Mouse (Mus musculus): Measurements from ENCODE around the gene Mrgprb1.

DNA sequence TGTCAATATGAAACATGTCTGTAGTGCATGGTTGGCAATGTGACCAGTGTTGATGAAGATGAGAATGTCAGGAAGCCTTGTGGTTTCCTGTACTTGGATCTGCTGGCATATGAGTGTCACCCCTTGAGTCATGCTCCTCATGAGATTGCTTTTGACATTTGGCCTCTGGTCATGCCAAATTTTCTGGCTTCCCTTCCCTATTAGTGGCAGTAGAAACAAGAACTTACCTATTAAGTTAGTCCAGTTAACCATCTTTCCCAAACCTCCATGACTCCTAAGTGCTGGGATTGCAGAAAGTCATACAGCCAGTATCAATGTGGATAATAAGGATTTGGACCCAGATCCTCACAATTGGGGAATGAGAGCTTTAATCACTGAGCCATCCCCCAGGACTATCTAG is 43.1 kb upstream of the Mrgprb1 start, which contains the start of gene Mrgprx2:
- TF ChIP-seq CTCF (IDR thresholded peaks at IDR 0.05), result no peak
- TF ChIP-seq POLR2A (IDR thresholded peaks at IDR 0.05; ENCODE audit: insufficient read depth, low read depth, low read length), result no peak
- no peak for TF ChIP-seq EP300 (IDR thresholded peaks at IDR 0.05; ENCODE audit: insufficient read depth, low read depth, low read length)
